Comparison of ENCODE assay signal across 15 mouse cellular contexts in the genomic region with DNA sequence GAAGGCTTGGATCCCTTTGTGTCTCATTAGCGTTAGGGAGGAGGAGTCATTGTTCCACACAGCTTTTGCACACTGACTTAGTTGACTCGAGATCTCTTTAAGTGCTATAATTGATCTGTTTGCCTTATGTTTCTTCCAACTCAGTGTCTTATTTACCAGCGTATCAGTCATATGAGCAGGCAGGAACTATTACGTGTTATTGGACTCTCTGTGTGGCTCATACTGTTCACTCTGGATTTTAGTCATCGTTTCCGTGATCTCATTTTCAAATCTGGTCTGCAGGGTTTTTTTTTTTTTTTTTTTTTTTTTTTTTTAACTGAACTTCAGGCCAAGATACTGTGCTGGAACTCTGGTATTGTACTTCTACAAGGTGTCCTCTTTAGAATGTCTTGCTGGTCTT.
"Had no signal": no experiment of that assay in that cellular context is flagged by ENCODE, and none has a peak within 500 bp of the region (broad histone marks: within the 10 kb centered on the region; RNA-seq: fewer than 3 reads in every experiment).

No protein-coding gene starts in this region.

- H3K4me1 ChIP-seq: limb, embryonic 10.5 days; lung, embryonic 15.5 days; megakaryocyte, embryonic 14.5 days; midbrain, embryonic 15.5 days; neural tube, embryonic 13.5 days had no signal

- DNase-seq: kidney, adult 9 months; kidney, postnatal 10 days; kidney, postnatal 4 days; liver, embryonic 13.5 days; liver, postnatal 0 days; lung, postnatal 14 days; right cerebral cortex, postnatal 14 days; thymus, postnatal 36 days had no signal

- H3K4me3 ChIP-seq: left cerebral cortex, adult 2 months; limb, embryonic 10.5 days; liver, embryonic 13.5 days; lung, embryonic 15.5 days; megakaryocyte, embryonic 14.5 days; midbrain, embryonic 15.5 days; neural tube, embryonic 13.5 days had no signal

- H3K27ac ChIP-seq: left cerebral cortex, adult 2 months; limb, embryonic 10.5 days; liver, embryonic 13.5 days; lung, embryonic 15.5 days; macrophage; midbrain, embryonic 15.5 days; neural tube, embryonic 13.5 days had no signal
